Mouse (Mus musculus) adrenal gland, postnatal 14 days (tissue): ENCODE results near the gene Map2k6. TPM values are rescaled to one million over a fixed set of nuclear protein-coding genes. Genes with fewer than 3 reads are reported as not detected.

Experiments
- DNase-seq: peaks from one replicate; pipeline ENCODE4 v3.0.0; 2021; ENCODE audit warnings: mixed read lengths
- total RNA-seq: library from RNA; stranded (reverse); gene quantifications from 2 replicates; pipeline ENCODE4 v1.2.3, GENCODE M21; 2021

The Map2k6 gene
- total RNA-seq, 1 experiment from 2014 or later, result 5.9 TPM

GRCm38 (mm10) chr11:110484426-110484825 lies 85.5 kb downstream of the Map2k6 start:
- DNase-seq, result no peak

GRCm38 (mm10) chr11:110485081-110485480 lies 86.2 kb downstream of the Map2k6 start:
- peak; percentile 47 for DNase-seq

DNA sequence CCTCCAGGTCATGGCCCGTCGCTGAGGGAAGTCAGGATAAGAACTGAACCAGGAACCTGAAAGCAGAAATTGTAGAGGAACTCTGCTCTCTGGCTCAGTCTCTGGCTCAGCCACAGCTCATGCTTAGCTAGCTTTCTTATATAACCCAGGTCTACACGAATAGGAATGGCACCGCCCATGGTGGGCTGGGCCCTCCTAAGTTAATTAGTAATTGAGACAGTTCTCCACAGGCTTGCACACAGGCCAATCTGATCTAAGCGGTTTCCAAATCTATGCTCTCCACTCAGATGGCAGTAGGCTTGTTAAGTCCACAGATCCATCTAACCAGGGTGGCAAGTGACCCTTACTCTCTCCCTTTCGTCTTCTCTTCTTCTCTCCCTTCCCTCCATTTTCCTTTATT lies 88.9 kb downstream of the Map2k6 start:
- no peak for DNase-seq

DNA sequence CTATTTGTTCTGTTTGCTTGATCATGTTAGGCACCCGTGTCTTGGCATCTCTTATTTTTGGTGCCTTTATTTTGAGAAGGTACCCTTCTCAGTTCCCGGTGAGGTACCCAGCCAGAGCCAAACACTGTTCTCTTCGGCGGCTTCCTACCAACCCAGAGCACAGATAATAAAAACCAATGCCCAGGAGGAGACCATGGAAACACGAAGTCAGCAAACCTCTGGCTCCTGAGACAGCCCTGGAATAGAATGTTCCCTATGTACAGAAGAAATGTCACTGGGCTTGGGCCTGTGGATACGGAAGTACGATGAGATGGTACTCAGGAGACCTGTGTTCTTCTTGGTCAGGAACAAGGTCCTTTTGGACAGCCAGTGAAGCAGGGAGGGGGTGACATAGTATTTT lies 89.4 kb downstream of the Map2k6 start:
- no peak for DNase-seq

DNA sequence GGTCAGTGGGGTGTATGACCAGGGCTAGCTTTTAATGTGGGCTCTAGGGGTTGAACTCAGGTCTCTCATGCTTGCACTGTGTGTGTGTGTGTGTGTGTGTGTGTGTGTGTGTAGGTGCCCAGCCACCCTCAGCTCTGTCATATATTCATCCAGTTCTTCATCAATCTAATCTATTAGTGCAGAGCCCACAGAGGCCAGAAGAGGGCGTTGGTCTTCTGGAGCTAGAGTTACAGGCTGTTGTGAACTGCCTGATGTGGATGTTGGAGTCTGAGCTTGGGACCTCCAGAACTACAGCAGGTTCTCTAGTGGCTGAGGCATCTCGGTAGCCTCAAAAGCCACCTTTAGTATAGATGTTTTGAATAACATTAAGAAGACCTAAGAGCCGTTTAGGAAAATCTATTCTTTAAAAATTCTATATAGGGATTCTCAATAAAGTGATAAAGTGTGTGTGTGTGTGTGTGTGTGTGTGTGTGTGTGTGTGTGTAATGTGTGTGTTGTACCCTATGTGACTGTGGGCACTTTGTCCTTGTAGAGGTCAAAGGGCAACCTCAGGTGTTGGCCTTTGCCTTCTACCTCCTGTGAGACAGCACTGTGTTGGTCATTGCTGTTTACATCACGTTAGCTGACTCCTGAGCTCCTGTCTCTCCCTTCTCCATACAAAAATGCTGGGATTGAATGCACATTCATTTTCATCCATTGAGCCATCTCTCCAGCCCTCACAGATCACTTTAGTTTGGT lies 96.6 kb downstream of the Map2k6 start:
- DNase-seq, result no peak

- DNase-seq, result peak; percentile 70
These were observed 97.1 kb downstream of the Map2k6 start for GRCm38 (mm10) chr11:110496061-110496446.

DNA sequence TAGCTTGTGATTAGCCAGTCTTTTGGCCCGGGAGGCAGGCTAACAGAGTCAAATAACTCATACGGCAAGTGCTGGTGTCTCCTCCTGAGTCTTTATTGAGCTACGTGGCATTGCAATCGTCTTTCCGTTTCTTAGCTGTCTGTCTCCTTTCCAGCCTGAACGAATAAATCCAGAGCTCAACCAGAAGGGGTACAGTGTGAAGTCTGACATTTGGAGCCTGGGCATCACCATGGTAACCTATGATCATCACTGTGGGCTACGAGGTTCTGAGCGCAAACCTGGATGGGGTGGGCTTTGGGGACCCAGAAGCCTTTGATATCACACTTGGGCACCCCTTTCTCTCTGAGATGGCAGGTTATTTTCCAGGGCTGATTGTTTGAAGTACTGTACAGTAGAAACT lies 98.8 kb downstream of the Map2k6 start:
- no peak for DNase-seq

GRCm38 (mm10) chr11:110498651-110499213 lies 99.8 kb downstream of the Map2k6 start:
- DNase-seq, result peak; percentile 21

DNA sequence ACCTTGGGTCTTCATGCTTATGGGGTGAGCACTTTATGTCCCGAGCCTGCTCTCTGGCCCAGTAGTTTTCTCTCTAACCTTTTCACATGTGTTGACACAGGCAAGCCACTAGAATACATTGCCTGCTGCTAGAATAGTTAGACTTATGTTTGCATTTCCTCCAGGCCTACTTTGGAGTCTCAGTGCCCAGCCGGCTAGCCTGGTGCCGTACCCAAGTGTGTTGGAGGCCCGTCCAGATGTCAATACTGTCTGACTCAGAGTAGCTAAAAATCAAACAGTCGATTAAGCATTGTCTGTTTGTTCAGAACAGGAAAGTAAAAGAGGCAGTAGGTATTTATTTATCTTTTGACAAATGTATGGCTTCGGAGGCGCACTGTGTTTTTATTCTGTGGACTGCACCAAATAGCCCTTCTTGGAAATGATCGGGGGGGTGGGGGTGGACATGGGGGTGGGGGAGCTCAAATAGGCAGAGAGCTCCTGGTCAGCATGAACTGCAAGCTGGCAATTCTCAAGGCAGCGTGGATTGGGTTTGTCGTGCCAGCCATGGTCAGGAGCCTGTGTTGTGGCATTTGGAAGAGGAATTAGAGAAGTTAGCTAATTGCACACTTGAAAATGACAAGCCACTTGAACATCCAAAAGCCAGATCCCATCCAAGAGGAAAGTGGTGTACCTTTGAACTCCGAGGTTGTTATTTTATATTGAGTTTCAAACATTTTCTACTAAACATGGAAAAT lies 104.2 kb downstream of the Map2k6 start:
- no peak for DNase-seq

DNA sequence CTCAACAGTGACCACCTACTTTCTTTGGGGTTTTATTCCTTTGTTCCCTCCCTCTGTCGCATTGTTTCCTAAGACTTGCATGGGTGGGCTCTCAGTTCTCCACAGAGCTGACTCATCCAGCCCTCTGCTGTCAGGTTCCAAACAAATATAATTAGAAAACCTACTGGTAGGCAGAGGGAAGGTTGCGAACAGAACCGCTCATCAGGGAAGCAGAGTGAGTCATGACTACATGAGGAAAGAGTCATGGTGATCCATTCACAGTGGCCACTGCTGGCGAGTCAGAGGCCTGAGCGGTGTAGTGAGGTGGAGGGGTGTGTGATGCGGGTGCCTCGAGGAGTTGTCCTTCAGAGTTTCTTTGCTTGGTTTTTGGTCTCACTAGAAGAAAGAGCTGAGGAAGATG lies 112.5 kb downstream of the Map2k6 start:
- DNase-seq, result peak; percentile 46

DNA sequence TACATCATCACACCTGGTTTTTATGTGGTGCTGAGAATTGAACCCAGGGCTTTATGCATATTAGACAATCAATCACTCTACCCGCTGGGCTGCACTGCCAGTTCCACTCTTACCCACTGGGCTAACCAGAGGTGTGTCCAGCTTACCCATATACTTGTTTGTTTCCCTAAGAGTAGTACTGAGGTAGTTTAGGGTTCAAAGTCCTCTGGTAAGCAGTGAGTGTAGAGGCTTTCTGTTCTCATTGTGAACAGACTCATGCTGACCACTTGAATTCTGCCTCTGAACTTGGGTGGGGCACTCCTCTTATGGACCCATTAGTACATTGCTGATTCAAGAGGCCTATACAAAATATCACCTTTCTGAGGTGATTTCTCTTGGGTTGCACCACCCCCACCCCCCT lies 119.7 kb downstream of the Map2k6 start:
- DNase-seq, result no peak

- no peak for DNase-seq
These were observed 124.0 kb downstream of the Map2k6 start for GRCm38 (mm10) chr11:110522906-110523305.

GRCm38 (mm10) chr11:110526156-110526555 lies 127.2 kb downstream of the Map2k6 start:
- no peak for DNase-seq

GRCm38 (mm10) chr11:110531087-110531486 lies 132.2 kb downstream of the Map2k6 start:
- no peak for DNase-seq

GRCm38 (mm10) chr11:110534856-110535255 lies 135.9 kb downstream of the Map2k6 start:
- no peak for DNase-seq

DNA sequence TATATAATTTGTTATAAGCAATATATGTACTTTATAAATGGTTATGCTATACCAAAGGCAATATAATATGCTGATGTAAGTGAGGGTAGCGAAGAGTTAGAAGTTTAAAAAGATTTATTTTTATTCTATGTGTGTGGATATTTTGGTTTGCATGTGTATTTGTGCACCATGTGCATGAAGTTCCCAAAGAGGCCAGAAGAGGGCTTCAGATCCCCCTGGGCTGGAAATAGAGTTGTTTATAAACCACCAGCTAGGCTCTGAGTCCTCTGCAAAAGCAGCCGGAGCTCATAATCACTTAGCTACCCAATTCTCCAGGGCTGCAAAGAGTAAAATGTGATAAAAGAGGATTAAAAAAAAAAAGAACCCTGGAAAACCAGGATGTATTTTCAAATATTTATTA lies 137.6 kb downstream of the Map2k6 start:
- no peak for DNase-seq

GRCm38 (mm10) chr11:110537602-110538001 lies 138.7 kb downstream of the Map2k6 start:
- peak; percentile 76 for DNase-seq

- DNase-seq, result no peak
These were observed 139.3 kb downstream of the Map2k6 start for GRCm38 (mm10) chr11:110538206-110538605.

- DNase-seq, result no peak
These were observed 143.0 kb downstream of the Map2k6 start for GRCm38 (mm10) chr11:110541933-110542332.

DNA sequence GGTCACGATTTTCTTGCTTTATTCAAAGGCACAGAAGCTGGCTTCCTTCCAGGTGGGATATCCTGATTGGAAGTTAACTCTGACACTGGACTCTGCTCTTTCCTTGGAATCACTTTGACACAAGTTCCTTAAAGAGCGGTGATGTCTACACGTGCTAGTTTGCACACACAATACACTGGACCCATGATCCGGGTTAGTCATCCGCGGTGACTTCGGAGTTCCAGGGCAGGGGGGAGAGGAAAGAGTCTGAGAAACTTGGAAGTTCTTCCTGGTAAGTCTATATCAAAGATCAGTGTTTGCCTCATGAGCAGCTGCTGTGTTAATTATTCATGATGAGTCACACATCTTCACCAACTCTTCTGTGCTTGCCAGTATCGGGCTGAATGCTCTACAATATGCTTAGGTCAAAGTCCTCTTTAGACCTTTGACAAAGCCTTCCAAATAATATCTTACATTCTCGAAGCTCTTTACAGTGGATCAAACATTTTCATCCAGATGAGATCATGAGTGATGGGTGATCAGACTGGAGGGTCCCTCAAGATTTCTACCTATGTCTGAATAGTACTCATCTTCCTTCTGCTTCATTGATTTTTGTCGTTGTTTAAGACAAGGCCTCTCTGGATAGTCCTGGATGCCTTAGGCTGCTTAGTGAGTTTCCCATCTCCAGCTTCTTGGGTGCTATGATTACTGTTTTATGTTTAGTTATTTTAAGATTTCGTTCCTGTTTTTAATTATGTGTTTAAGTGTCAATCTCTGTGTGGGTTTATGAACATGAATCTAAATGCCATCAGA lies 145.7 kb downstream of the Map2k6 start:
- peak; percentile 20 for DNase-seq

GRCm38 (mm10) chr11:110545416-110545815 lies 146.5 kb downstream of the Map2k6 start:
- peak; percentile 28 for DNase-seq

DNA sequence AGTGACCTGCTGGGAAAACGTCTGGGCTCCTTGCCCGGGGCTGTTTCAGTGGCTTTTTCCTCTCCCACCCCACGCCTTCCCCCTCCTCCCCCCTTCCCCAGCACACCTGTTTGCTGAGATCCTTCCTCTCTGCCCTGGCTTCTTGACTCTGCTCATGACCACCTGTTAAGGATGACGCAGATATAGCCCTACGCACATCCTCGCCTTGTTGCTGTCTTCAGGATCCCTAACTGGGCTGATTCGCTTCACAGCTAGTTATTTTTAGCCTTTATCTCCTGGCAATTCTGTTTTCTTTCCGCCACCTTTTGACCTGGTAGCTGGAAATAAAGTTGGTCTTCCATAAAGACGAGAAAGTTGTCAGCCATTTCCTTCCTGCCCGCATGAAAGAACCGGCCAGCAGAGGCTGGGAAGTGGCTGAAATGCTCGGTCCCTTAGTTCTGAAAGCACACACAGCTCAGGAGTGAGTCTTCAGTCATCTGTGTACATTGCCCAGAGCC lies 152.6 kb downstream of the Map2k6 start:
- DNase-seq, result peak; percentile 31
